Mouse (Mus musculus) liver, adult (tissue): ENCODE measurements around the gene Kank1.
A peak's percentile ranks its signal among the peaks of the same experiment; 100 is the strongest.

Experiments
- GATA4 ChIP-seq: IDR thresholded peaks from 2 replicates; pipeline ENCODE4 v1.6.1; 2014; ENCODE audit warnings: mild to moderate bottlenecking, low read length; ENCODE audit not compliant: insufficient replicate concordance

Gene Kank1

GRCm38 (mm10) chr19:25396709-25397266 lies 160.0 kb downstream of the Kank1 start:
- no peak for TF ChIP-seq GATA4

DNA sequence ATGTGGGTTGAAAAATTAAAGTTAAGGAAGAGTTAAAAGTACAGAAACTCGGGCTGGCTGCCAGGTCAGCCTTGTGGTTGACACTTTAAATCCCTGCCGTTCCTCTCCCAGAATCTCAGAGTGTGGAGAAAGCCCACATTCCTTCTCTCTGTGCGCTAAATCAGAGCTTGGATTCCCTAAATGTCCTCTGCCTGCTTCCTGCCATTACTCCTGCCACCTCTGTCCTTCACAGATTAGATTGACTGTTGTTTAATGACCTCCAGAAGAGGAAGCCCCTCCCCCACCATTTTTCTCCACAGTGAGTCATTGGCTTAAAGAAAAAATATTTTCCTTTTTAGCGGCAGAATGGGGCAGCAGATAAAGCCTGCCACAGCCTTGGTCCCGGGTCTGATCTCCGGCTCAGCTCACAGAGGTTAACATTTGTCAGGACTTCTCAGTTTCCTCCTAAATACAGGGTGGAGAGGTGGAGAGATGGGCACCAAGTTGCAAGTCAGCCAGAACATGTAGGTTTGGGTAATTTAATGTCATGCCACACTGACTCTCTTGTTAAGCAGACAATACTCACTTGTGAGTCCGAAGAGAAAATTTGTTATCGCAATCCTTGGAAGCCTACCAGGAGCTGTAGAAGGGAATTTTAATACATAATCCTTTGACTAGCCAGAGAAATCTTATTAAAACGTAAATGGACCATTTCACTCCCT lies 162.9 kb downstream of the Kank1 start:
- 0 out of 2 replicates have a peak, but pooled peaks have one; percentile 30 for TF ChIP-seq GATA4

- TF ChIP-seq GATA4, result no peak
Observed at GRCm38 (mm10) chr19:25400212-25400913, 163.6 kb downstream of the Kank1 start.

GRCm38 (mm10) chr19:25401521-25401920 lies 164.7 kb downstream of the Kank1 start:
- no peak for TF ChIP-seq GATA4

- no peak for TF ChIP-seq GATA4
Observed at GRCm38 (mm10) chr19:25404163-25404562, 167.4 kb downstream of the Kank1 start.

GRCm38 (mm10) chr19:25405987-25406386 lies 169.2 kb downstream of the Kank1 start:
- no peak for TF ChIP-seq GATA4

DNA sequence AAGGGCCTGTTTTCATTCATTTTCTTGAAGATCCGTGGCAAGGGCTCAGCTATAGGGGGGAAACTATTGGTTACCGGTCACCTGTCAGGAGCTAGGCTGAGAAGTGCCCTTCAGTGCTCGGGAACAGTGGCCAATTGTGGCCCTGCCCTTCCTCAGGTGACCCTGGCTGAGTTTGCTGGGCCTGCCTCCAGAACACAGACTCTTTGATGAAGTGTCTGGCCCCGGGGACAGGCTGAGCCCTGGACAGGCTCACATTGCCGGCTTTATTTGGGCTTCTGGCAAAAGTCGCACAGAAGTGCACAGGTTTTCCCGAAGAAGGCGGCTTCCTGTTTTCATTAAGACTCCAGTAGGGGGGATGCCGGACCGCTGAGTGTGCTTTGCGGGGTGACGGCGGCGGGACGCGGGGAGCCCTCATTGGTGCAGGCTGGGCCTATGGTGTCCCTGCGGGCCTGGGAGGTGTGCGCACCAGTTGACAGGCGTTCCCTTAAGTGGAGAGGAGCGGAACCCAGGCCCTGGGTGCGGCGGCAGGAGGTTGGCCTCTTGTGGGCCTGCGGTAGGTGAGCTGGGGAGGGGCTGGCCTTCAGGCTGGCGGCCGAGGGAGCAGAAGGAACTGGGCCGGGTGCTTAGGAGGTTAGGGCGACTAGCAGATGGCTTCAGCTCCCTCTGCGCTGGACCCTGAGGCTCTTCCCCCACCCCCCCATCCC lies 169.9 kb downstream of the Kank1 start:
- TF ChIP-seq GATA4, result no peak

- TF ChIP-seq GATA4, result no peak
Observed at GRCm38 (mm10) chr19:25407185-25407886, 170.6 kb downstream of the Kank1 start.

GRCm38 (mm10) chr19:25407887-25408236 lies 171.1 kb downstream of the Kank1 start:
- TF ChIP-seq GATA4, result no peak

- TF ChIP-seq GATA4, result no peak
Observed at GRCm38 (mm10) chr19:25409239-25409638, 172.5 kb downstream of the Kank1 start.

- TF ChIP-seq GATA4, result no peak
Observed at GRCm38 (mm10) chr19:25411353-25411752, 174.6 kb downstream of the Kank1 start.

DNA sequence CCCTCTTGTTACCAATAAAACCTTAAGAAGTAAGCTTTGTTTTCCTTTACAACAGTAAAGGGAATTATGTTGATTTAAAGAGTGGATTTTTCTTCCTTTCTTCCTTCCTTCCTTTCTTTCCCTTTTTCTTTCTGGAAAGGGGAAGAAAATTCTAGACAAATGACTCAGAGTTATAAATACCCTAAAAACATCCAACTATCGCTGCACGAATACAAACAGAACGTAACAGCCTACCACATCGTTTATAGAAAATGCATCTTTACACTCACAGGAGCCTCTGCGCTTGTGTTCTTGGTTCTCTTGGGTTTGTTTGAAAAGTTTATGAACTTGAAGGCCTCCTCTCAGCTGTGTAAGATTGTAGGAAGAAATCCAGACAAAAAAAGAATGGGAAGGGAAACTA lies 178.7 kb downstream of the Kank1 start:
- no peak for TF ChIP-seq GATA4

GRCm38 (mm10) chr19:25417671-25418070 lies 180.9 kb downstream of the Kank1 start:
- TF ChIP-seq GATA4, result no peak

- no peak for TF ChIP-seq GATA4
Observed at GRCm38 (mm10) chr19:25419983-25420382, 183.2 kb downstream of the Kank1 start.

DNA sequence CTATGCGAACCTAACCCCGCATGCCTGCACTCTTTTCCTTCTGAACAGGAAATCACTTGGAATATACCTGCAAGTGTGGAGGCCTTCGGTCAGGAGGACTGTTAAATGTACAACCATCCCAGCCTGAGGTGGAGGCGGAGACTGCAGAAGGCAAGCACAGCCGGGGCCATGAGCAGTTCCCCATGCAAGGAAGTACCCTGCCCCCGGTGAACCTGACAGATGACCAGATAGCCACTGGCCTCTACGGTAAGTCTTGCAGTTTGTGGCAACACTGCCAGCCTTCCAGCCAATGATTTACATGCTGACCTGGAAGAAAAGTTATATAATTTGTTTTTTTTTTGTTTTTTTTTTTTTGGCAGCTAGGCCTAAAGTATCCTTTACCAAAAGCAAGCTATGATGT lies 185.3 kb downstream of the Kank1 start:
- TF ChIP-seq GATA4, result no peak

- TF ChIP-seq GATA4, result no peak
Observed at GRCm38 (mm10) chr19:25423371-25423770, 186.6 kb downstream of the Kank1 start.

GRCm38 (mm10) chr19:25426431-25426830 lies 189.7 kb downstream of the Kank1 start:
- no peak for TF ChIP-seq GATA4
